Mouse (Mus musculus) neural tube, embryonic 12.5 days (tissue): ENCODE data around the gene Qser1. TPM values are rescaled to one million over a fixed set of nuclear protein-coding genes. Genes with fewer than 3 reads are reported as not detected.

Source experiments
- ATAC-seq: fragments of 200-750 bp; cut with Nextera tagmentation; 2 replicates; pipeline ENCODE4 v1.8.0; 2017; ENCODE audit warnings: low read depth, mild to moderate bottlenecking, moderate TSS enrichment, moderate library complexity; ENCODE audit not compliant: low FRiP score
- H3K27ac ChIP-seq: fragments of 300-500 bp; sonication (generic); 2 replicates; pipeline ENCODE4 v1.5.1; 2016
- H3K27me3 ChIP-seq: fragments of 300-500 bp; sonication (generic); replicated peaks from 2 replicates; pipeline ENCODE4 v1.6.1; 2016; ENCODE audit warnings: mild to moderate bottlenecking
- H3K36me3 ChIP-seq: fragments of 300-500 bp; sonication (generic); 2 replicates; pipeline ENCODE4 v1.6.1; 2016; ENCODE audit warnings: mild to moderate bottlenecking
- H3K4me1 ChIP-seq: fragments of 300-500 bp; sonication (generic); 2 replicates; pipeline ENCODE4 v1.6.1; 2016
- H3K4me2 ChIP-seq: fragments of 300-500 bp; sonication (generic); replicated peaks from 2 replicates; pipeline ENCODE4 v1.6.1; 2016; ENCODE audit warnings: mild to moderate bottlenecking
- H3K4me3 ChIP-seq: fragments of 300-500 bp; sonication (generic); 2 replicates; pipeline ENCODE4 v1.5.1; 2016
- H3K9ac ChIP-seq: fragments of 300-500 bp; sonication (generic); 2 replicates; pipeline ENCODE4 v1.6.1; 2016; ENCODE audit warnings: mild to moderate bottlenecking
- H3K9me3 ChIP-seq: fragments of 300-500 bp; sonication (generic); 2 replicates; pipeline ENCODE4 v1.6.1; 2016; ENCODE audit warnings: mild to moderate bottlenecking
- WGBS: fragments of 180-500 bp; shearing (Covaris S2); methylation state at CpG from one replicate; pipeline ENCODE4 v1.1.7; 2016; 5-methylcytosine and 5-hydroxymethylcytosine counted together
- polyA plus RNA-seq: library from polyadenylated mRNA; unstranded; fragments of >200 nt; fragmentation: Nextera tagmentation; extraction: Ambion mirVana; gene quantifications from 2 replicates; pipeline ENCODE4 v1.2.1, GENCODE M21; 2016

Qser1 gene
- polyA plus RNA-seq, 1 experiment from 2014 or later = 8.7 TPM

DNA sequence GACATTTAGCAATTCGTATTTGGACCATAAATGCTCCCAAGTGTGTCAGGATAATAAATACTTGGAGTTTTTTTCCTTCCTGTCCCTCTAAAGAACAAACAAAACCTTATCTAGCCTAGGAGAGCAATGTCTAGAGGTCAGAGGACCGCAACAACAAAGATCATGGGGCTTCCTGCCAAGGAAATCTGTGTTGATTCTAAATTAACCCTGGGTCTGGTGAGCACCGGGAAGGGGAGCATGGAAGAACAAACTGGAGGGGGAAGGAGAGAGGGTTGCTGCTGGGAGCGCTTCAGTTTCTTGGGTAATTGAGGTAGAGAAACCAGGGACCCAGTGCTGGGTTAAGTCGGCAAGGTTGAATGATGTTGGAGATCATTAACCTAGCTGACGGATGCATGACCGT, 73.4 kb downstream of the Qser1 start:
- ATAC-seq = no peak
- no peak overlapping the region for H3K9ac ChIP-seq
- 8% methylated on average over 7 of the region's 7 CpGs for WGBS

DNA sequence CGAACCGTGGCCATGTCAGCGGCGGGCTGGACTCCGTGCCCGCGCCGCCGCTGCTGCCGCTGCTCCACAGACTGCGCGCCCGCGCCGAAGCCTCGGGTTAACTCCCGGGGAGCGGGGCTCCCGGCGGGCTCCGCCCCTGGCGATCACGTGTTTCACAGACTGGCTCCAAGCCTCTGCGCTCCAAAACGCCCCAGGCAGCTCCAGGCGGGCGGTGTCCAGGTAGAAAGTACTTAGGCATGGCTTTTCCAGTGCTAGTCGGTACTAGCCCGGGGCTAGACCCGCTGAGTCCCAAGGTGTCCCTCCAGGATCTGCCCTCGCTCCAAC, 73.9 kb downstream of the Qser1 start, which contains the start of gene Depdc7:
TSS of gene Depdc7 (minus strand) at position 138 of the 324 bp plus-strand sequence.
- peak; percentile 87 for ATAC-seq
- H3K36me3 ChIP-seq = no peaks in the 10 kb centered on the region
- H3K27me3 ChIP-seq = peaks cover 26% of the 10 kb centered on the region
- H3K9ac ChIP-seq = peak within 1 kb of the TSS; percentile 66
- no peaks in the 10 kb centered on the region for H3K9me3 ChIP-seq
- peak within 1 kb of the TSS; percentile 99 for H3K4me2 ChIP-seq
- under 1% methylated on average over 31 of the region's 31 CpGs for WGBS
- H3K27ac ChIP-seq = no peak within 1 kb of the TSS
- H3K4me1 ChIP-seq = peaks cover 15% of the 10 kb centered on the region; the same call in 1 of the 2 replicates
- peak within 1 kb of the TSS; percentile 71 for H3K4me3 ChIP-seq

More for the DNA sequence above, 73.4 kb downstream of the Qser1 start:
- peak overlapping the region; percentile 71 for H3K4me3 ChIP-seq
- H3K27me3 ChIP-seq = peaks cover 26% of the 10 kb centered on the region
- H3K9me3 ChIP-seq = no peaks in the 10 kb centered on the region
- peak overlapping the region; percentile 99 for H3K4me2 ChIP-seq
- H3K36me3 ChIP-seq = no peaks in the 10 kb centered on the region
- H3K27ac ChIP-seq = no peak overlapping the region
- peaks cover 15% of the 10 kb centered on the region; the same call in 1 of the 2 replicates for H3K4me1 ChIP-seq

DNA sequence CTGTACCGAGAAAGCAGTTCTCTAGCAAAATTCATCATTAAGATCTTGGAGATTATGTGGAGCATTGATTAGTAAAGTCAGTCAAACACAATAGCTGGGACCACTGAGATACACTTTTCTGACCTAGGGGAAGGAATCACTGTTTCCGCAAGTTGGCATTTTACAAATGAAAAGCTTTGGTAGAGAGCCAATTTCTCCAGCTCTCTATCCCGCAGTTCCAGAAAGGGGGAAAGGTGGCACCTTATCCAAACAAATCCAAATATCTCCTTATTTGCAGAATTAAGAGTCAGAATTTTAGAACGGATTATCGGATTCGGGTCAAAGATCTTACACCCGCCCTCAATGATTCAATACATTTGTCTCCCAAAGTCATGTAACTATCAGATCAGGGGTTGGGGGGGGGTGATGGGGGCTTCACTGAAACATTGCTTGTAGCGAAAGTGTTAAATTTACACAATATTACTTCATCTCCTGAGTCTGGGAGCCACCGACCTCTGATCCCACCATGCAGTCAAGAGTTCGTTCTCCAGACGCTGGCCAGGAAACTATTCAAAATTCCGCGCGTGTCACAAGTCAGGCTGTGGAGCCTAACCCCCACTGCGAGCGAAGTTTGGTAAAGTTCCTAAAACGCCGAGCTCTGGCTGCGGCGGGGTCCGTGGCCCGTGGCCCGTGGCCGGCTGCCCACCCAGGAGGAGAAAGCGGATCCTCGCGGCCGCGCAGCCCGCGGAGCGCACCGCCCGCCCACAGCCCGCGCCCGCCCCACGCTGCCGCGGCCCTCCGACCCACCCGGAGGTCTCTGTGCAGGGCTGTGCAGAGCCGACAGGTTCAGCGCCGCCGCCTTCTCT, 74.4 kb downstream of the Qser1 start:
- WGBS = 5% methylated on average over 46 of the region's 46 CpGs

DNA sequence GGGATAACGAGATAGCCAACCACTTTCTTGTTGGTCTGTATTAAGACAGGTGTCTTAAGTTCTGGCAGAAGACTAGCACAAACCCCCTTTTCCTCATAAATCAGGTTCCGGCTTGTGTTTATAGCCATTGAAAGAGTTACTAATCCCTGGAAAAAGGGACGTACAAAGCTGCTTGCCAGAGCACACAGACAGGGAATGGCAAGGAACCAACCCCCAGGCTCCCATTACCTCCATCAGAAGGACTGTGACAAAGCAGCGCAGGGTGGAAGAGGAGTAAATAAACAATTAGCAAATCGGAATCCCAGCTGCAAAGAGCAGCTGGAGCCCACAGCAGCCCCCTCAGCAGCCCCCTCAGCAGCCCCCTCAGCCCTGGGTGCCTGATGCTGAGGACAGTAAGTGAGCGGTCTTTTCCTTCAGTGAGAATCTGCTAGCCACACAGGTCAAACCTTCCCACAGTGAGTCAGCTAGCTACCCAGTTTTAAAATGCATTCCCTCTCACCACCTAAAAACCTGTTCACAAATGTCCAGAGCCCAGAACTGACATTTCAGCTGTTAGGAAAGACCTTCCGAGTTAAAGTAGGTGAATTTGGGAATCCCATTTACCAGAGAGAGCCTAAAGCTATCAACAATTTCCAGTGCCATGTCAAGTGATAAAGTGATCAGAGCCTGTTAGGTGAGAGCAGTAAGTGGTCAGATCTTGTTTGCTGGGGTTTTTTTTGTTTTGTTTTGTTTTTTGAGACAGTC, 75.4 kb downstream of the Qser1 start:
- no peak for ATAC-seq
- H3K4me3 ChIP-seq = no peak overlapping the region
- H3K27ac ChIP-seq = no peak overlapping the region
- H3K4me2 ChIP-seq = no peak overlapping the region
- H3K36me3 ChIP-seq = no peaks in the 10 kb centered on the region
- 34% methylated on average over 7 of the region's 7 CpGs for WGBS
- peaks cover 26% of the 10 kb centered on the region for H3K27me3 ChIP-seq
- H3K4me1 ChIP-seq = peaks cover 15% of the 10 kb centered on the region; the same call in 1 of the 2 replicates
- no peak overlapping the region for H3K9ac ChIP-seq
- no peaks in the 10 kb centered on the region for H3K9me3 ChIP-seq

More for the DNA sequence above, 74.4 kb downstream of the Qser1 start:
- ATAC-seq = peak; percentile 52; the same call in 1 of the 2 replicates
- H3K4me2 ChIP-seq = peak overlapping the region; percentile 99
- no peaks in the 10 kb centered on the region for H3K9me3 ChIP-seq
- peaks cover 26% of the 10 kb centered on the region for H3K27me3 ChIP-seq
- no peaks in the 10 kb centered on the region for H3K36me3 ChIP-seq
- H3K9ac ChIP-seq = peak overlapping the region; percentile 66
- H3K4me3 ChIP-seq = peak overlapping the region; percentile 71
- H3K27ac ChIP-seq = no peak overlapping the region
- peaks cover 15% of the 10 kb centered on the region; the same call in 1 of the 2 replicates for H3K4me1 ChIP-seq

DNA sequence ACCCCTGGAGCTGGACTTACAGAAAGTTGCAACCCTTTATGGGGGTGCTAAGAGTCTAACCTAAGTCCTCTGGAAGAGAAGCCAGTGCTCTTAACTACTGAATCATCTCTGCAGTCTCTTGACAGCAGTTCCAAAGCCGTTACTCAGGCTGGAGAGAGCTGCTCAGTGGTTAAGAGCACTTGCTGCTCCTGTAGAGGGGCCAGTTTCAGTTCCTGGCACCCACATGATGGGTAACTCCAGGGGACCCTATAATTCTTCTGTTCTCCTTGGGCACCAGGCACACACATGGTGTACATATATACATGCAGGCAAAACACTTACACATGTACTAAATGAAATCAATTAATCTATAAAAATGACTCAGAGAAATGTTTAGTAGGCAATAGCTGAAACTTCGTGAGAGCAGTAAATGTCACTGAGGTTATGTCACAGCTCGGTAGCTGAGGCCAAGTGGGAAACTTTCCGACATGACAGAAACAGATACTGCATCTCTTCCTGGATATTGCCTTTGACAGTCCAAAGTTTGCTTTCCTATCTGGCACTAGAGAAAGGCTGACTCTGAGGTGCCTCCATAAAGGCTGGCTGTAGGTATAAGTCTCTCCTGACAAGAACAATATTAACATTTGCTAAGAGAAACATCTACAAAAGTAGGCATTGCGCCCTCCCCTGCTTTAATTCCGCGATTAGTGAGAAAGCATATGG, 76.2 kb downstream of the Qser1 start:
- Histone ChIP-seq H3K27ac (no peak overlapping the region), H3K27me3 (peaks cover 26% of the 10 kb centered on the region), H3K4me2 (no peak overlapping the region), H3K36me3 (no peaks in the 10 kb centered on the region), H3K4me1 (peaks cover 15% of the 10 kb centered on the region; the same call in 1 of the 2 replicates), H3K4me3 (no peak overlapping the region), H3K9ac (no peak overlapping the region), H3K9me3 (no peaks in the 10 kb centered on the region)
- ATAC-seq = no peak
- 64% methylated on average over 7 of the region's 7 CpGs for WGBS

DNA sequence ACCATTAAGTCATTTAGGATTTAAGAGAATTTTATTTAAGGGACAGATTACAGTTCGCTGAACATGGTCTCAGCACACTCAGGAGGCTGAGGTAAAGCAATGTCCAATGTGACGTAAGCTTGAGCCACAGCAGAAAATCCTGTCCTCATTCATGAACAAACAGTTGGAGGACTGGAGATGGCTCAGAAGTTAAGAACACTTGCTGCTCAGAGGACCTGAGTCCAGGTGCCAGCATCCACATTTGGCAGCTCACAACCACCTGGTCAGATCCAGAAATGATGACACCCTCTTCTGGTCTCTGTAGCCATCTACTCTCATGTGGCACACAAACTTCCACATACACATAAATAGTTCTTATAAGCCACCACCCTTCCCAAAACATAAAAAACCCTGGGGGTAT, 76.9 kb downstream of the Qser1 start:
- Histone ChIP-seq H3K27ac (no peak overlapping the region), H3K4me1 (peaks cover 15% of the 10 kb centered on the region; the same call in 1 of the 2 replicates), H3K27me3 (peaks cover 26% of the 10 kb centered on the region), H3K4me2 (no peak overlapping the region), H3K36me3 (no peaks in the 10 kb centered on the region), H3K4me3 (no peak overlapping the region), H3K9ac (no peak overlapping the region), H3K9me3 (no peaks in the 10 kb centered on the region)
- WGBS = 94% methylated on average over 2 of the region's 2 CpGs
- ATAC-seq = no peak

DNA sequence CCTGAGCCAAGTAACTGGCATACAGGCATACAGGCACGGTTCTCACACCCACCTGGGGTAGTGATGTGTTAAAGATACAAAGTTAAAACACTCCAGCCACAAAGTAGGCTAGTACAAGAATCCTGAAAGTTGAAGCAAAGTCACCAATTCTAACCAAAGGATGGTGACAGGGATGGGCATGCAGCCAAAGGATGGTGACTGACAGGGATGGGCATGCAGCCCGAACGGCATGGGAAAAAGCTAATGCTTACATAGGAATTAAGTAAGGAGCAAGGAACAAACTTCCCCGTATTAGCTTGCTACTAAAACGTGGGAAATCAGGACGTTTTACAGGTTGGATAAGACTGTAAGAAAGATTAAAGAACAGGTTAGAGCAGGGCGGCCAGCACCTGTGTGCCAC, 80.3 kb downstream of the Qser1 start:
- no peak overlapping the region for H3K4me2 ChIP-seq
- no peak overlapping the region for H3K27ac ChIP-seq
- no peaks in the 10 kb centered on the region for H3K36me3 ChIP-seq
- WGBS = 78% methylated on average over 7 of the region's 7 CpGs
- H3K4me1 ChIP-seq = no peaks in the 10 kb centered on the region
- H3K27me3 ChIP-seq = peaks cover 4% of the 10 kb centered on the region
- H3K9me3 ChIP-seq = no peaks in the 10 kb centered on the region
- no peak overlapping the region for H3K9ac ChIP-seq
- no peak for ATAC-seq
- no peak overlapping the region for H3K4me3 ChIP-seq

DNA sequence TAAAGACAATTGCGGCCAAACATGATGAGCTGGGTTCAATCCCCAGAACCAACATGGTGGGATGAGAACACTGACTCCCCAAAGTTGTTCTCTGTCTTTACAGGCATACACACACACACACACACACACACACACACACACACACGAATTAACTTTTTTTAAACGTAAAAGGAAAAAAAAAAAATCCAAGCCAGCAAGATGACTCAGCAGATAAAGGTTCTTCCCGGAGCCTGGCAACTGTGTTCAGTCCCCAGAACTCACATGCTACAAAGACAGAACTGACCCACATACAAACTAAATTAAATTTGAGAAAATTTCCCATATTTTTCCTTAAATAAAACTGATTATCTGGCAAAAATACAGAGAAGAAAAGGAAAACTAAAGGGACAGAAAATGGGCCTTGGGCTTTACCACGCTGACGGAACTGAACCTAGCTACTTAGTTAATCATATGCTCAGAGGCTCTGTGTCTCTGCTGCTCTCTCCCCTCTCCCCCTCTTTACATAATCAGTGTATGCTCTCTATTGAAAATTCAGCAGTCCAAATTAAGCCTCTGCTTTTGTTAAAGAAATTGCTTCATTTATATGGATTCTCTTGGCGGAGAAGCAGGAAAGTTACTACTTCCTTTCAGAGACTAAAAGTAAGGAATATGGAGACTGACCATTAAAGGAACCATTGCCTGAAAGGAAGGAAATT, 83.9 kb downstream of the Qser1 start:
- no peak overlapping the region for H3K27ac ChIP-seq
- WGBS = 85% methylated on average over 7 of the region's 7 CpGs

DNA sequence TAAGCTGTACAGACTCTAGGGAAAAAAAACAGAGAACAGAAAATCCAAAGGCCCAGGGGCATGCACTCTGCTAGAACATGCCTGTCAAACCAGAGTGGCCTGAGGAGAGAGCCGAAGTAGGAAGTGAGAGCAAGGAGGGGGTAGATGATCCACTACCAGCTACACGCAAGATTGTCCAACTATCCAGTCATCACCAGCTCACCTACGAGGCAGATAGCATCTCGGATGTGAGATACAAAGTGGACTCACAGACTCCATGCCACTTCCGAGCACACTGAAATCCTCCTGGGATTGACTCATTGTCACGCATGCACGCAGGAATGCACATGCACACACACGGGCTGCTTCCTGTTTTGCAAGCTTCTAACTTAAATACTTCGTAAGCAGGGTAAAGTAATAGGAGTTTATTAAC, 84.5 kb downstream of the Qser1 start:
- Histone ChIP-seq H3K9ac (no peak overlapping the region), H3K4me1 (no peaks in the 10 kb centered on the region), H3K36me3 (no peaks in the 10 kb centered on the region), H3K4me2 (no peak overlapping the region), H3K9me3 (no peaks in the 10 kb centered on the region), H3K4me3 (no peak overlapping the region), H3K27ac (no peak overlapping the region), H3K27me3 (no peaks in the 10 kb centered on the region)
- WGBS = 82% methylated on average over 9 of the region's 9 CpGs
- ATAC-seq = no peak

More for the DNA sequence above, 83.9 kb downstream of the Qser1 start:
- Histone ChIP-seq H3K4me2 (no peak overlapping the region), H3K36me3 (no peaks in the 10 kb centered on the region), H3K27me3 (no peaks in the 10 kb centered on the region), H3K4me3 (no peak overlapping the region), H3K9ac (no peak overlapping the region), H3K9me3 (no peaks in the 10 kb centered on the region), H3K4me1 (no peaks in the 10 kb centered on the region)
- ATAC-seq = no peak

DNA sequence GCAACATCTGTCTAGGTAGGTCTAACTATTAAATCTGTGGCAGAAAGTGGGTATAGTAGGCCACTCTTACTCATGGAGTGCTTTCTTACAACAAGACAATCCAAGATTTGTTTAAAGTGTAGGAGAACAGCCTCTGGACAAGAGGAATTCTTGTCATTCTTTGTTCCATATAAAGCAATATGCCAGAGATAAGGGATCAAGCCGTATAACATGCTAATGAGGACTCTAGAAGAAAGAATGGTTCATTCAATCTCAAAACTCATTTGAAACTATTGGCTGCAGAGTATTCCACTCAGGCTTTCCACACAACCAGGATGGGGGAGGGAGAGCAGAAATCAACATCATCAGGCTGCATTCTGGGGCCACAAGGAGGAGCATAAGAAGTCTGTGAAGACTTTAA, 89.2 kb downstream of the Qser1 start:
- no peaks in the 10 kb centered on the region for H3K36me3 ChIP-seq
- WGBS = 68% methylated on average over 1 of the region's 1 CpGs
- H3K9ac ChIP-seq = no peak overlapping the region

DNA sequence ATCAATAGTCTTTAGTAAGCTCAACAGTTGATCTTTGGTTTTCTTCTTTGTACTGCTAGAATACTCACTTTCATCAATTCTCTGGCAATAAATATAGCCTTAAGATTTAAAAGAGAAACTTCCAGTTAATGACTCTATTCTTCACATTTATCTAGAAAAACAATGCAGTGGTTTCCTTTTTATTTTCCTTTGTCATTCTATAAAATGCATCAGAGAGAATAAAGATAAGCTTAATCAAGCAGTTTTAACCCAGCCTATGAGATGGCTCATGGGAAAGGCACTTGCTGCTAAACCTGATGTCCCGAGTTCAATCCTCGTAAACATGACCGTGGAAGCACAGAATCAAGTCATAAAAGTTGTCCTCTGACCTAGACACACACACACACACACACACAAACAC, 94.5 kb downstream of the Qser1 start:
- Histone ChIP-seq H3K4me3 (no peak overlapping the region), H3K4me2 (no peak overlapping the region), H3K9ac (no peak overlapping the region), H3K27ac (no peak overlapping the region), H3K36me3 (no peaks in the 10 kb centered on the region), H3K4me1 (no peaks in the 10 kb centered on the region), H3K9me3 (no peaks in the 10 kb centered on the region), H3K27me3 (no peaks in the 10 kb centered on the region)
- 60% methylated on average over 3 of the region's 3 CpGs for WGBS
- ATAC-seq = no peak

More for the DNA sequence above, 89.2 kb downstream of the Qser1 start:
- no peaks in the 10 kb centered on the region for H3K27me3 ChIP-seq
- H3K4me1 ChIP-seq = no peaks in the 10 kb centered on the region
- no peaks in the 10 kb centered on the region for H3K9me3 ChIP-seq
- no peak overlapping the region for H3K4me2 ChIP-seq
- no peak overlapping the region for H3K27ac ChIP-seq
- ATAC-seq = no peak
- no peak overlapping the region for H3K4me3 ChIP-seq
